ENCODE assay signal across 10 mouse cellular contexts in genomic region chr12:76556745-76557389, GRCm38 (mm10). TPM values are rescaled to one million over a fixed set of nuclear protein-coding genes. Genes with fewer than 3 reads are reported as not detected.
DNase-seq lines count a peak whose midpoint lies in the region; ATAC-seq and TF ChIP-seq lines count a peak whose summit lies in the region.
"Had no signal": no experiment of that assay in that cellular context is flagged by ENCODE, and none has a peak within 500 bp of the region (broad histone marks: within the 10 kb centered on the region; RNA-seq: fewer than 3 reads in every experiment).

No protein-coding gene starts in this region.

- no peak for ATAC-seq in heart, embryonic 14.5 days (ENCODE audit: insufficient number of reproducible peaks, insufficient read depth, low FRiP score, low read depth)
- no peak for ATAC-seq in midbrain, postnatal 0 days (ENCODE audit: low FRiP score)
- no peak for ATAC-seq in stomach, postnatal 0 days (ENCODE audit: low FRiP score, low TSS enrichment)
- no peak for ATAC-seq in CD4-positive, CD25-positive, alpha-beta regulatory T cell, adult 4 months

- DNase-seq in heart, postnatal 25 days (ENCODE audit: low spot score): no peak
- DNase-seq in midbrain, embryonic 10.5 days (ENCODE audit: low spot score): no peak
- no peak for DNase-seq in midbrain, postnatal 0 days (ENCODE audit: low spot score)
- peak; percentile 48 for DNase-seq in kidney, postnatal 14 days
- DNase-seq in stomach, postnatal 0 days (ENCODE audit: low spot score): no peak
- DNase-seq in layer of hippocampus, adult 2 months (ENCODE audit: low spot score in 2 of 2): no peak
- DNase-seq: thymus, adult 2 months had no signal

- H3K27ac ChIP-seq in heart, embryonic 14.5 days (replicated peaks in 1 of 2; ENCODE audit: control insufficient read depth in 1 of 2, insufficient read depth in 1 of 2, low read depth in 2 of 2, low read length in 2 of 2): peak overlapping the region in 1 of 2 experiments; percentile 35; a peak in 2 of 4 replicates
- H3K27ac ChIP-seq in midbrain, embryonic 10.5 days (replicated peaks): peak overlapping the region; percentile 5; the same call in 1 of the 2 replicates
- no peak overlapping the region for H3K27ac ChIP-seq in midbrain, postnatal 0 days (ENCODE audit: low read depth, low read length)
- peak overlapping the region; percentile 65; the same call in 1 of the 2 replicates for H3K27ac ChIP-seq in stomach, postnatal 0 days (replicated peaks)
- H3K27ac ChIP-seq in layer of hippocampus, adult 2 months: no peak overlapping the region

- WGBS in heart, embryonic 14.5 days: 22% methylated on average over 6 of the region's 6 CpGs
- WGBS in midbrain, embryonic 10.5 days: 13% methylated on average over 6 of the region's 6 CpGs
- 20% methylated on average over 6 of the region's 6 CpGs for WGBS in midbrain, postnatal 0 days
- WGBS in stomach, postnatal 0 days: 21% methylated on average over 6 of the region's 6 CpGs

- peak overlapping the region; percentile 34; the same call in 1 of the 2 replicates for H3K9ac ChIP-seq in heart, embryonic 14.5 days (ENCODE audit: low read length)
- no peak overlapping the region for H3K9ac ChIP-seq in midbrain, postnatal 0 days (replicated peaks; ENCODE audit: low read length, poor library complexity, severe bottlenecking)
- no peak overlapping the region for H3K9ac ChIP-seq in stomach, postnatal 0 days (ENCODE audit: low read length)

- no peaks in the 10 kb centered on the region for H3K9me3 ChIP-seq in heart, embryonic 14.5 days (ENCODE audit: control insufficient read depth, low read length)
- H3K9me3 ChIP-seq in midbrain, embryonic 10.5 days (replicated peaks): no peaks in the 10 kb centered on the region
- no peaks in the 10 kb centered on the region for H3K9me3 ChIP-seq in midbrain, postnatal 0 days (ENCODE audit: low read length)
- H3K9me3 ChIP-seq in stomach, postnatal 0 days (ENCODE audit: control insufficient read depth, low read length): no peaks in the 10 kb centered on the region

- H3K27me3 ChIP-seq in heart, embryonic 14.5 days (ENCODE audit: control insufficient read depth, insufficient read depth, low read length): no peaks in the 10 kb centered on the region
- H3K27me3 ChIP-seq in midbrain, embryonic 10.5 days (ENCODE audit: low read depth, poor library complexity, severe bottlenecking): no peaks in the 10 kb centered on the region
- H3K27me3 ChIP-seq in midbrain, postnatal 0 days (ENCODE audit: insufficient read depth, low read length): no peaks in the 10 kb centered on the region
- no peaks in the 10 kb centered on the region for H3K27me3 ChIP-seq in stomach, postnatal 0 days (ENCODE audit: control insufficient read depth, insufficient read depth, low read length)
- H3K27me3 ChIP-seq: CH12.LX had no signal

- H3K4me3 ChIP-seq in heart, embryonic 14.5 days (ENCODE audit: control insufficient read depth in 1 of 2, insufficient read depth in 1 of 2, low read depth in 1 of 2, low read length in 2 of 2): no peak overlapping the region
- H3K4me3 ChIP-seq in midbrain, embryonic 10.5 days: no peak overlapping the region
- no peak overlapping the region for H3K4me3 ChIP-seq in midbrain, postnatal 0 days (ENCODE audit: low read depth, low read length)
- H3K4me3 ChIP-seq in stomach, postnatal 0 days (ENCODE audit: low read depth, low read length): no peak overlapping the region
- no peak overlapping the region for H3K4me3 ChIP-seq in layer of hippocampus, adult 2 months

- no peak overlapping the region for H3K4me2 ChIP-seq in heart, embryonic 14.5 days (ENCODE audit: low read length)
- H3K4me2 ChIP-seq in midbrain, postnatal 0 days (ENCODE audit: low read depth, low read length, poor library complexity, severe bottlenecking): no peak overlapping the region
- no peak overlapping the region for H3K4me2 ChIP-seq in stomach, postnatal 0 days (replicated peaks; ENCODE audit: low read depth)

- no peak for TF ChIP-seq EP300 in stomach, postnatal 0 days (optimal IDR thresholded peaks at IDR 0.05)

- TF ChIP-seq CTCF in midbrain, postnatal 0 days (IDR thresholded peaks at IDR 0.05): no peak
- TF ChIP-seq CTCF in stomach, postnatal 0 days (IDR thresholded peaks at IDR 0.05; ENCODE audit: low read depth): no peak
- TF ChIP-seq CTCF in layer of hippocampus, adult 2 months (conservative IDR thresholded peaks at IDR 0.05): no peak

- peaks cover 33 to 56% of the 10 kb centered on the region in 2 experiments for H3K4me1 ChIP-seq in heart, embryonic 14.5 days (ENCODE audit: control insufficient read depth in 2 of 2, insufficient read depth in 2 of 2, low read length in 2 of 2)
- H3K4me1 ChIP-seq in midbrain, embryonic 10.5 days: peaks cover 18% of the 10 kb centered on the region
- H3K4me1 ChIP-seq in midbrain, postnatal 0 days (ENCODE audit: insufficient read depth, low read length): 0 out of 2 replicates have a peak, but pooled peaks cover 4% of the 10 kb centered on the region
- H3K4me1 ChIP-seq in stomach, postnatal 0 days (replicated peaks; ENCODE audit: control insufficient read depth, insufficient read depth): peaks cover 17% of the 10 kb centered on the region

- intact Hi-C loops in heart, postnatal 25 days (cut with DNase I): loop anchor here (2.0 kb wide), 1 partner anchor 28 kb away; no protein-coding TSS in a partner anchor

- H3K36me3 ChIP-seq in heart, embryonic 14.5 days (ENCODE audit: control insufficient read depth, insufficient read depth, low read length): peaks cover 24% of the 10 kb centered on the region
- H3K36me3 ChIP-seq in midbrain, embryonic 10.5 days: no peaks in the 10 kb centered on the region
- no peaks in the 10 kb centered on the region for H3K36me3 ChIP-seq in midbrain, postnatal 0 days (ENCODE audit: insufficient read depth, low read length)
- H3K36me3 ChIP-seq in stomach, postnatal 0 days (ENCODE audit: control insufficient read depth, insufficient read depth, low read length): peaks cover 7% of the 10 kb centered on the region; the same call in 1 of the 2 replicates

RNA-seq across cellular contexts. Expression of gene Plekhg3, which starts 26.2 kb away (rescaled TPM):
- polyA plus RNA-seq in heart, embryonic 14.5 days (2014; fragmentation: Nextera tagmentation; extraction: Ambion mirVana): 5.9 and 7.5 TPM in 2 replicates
- 10 to 100 TPM; 13.5 to 16.6 TPM for total RNA-seq in heart, postnatal 25 days (2021)
- polyA plus RNA-seq in midbrain, embryonic 10.5 days (2016; fragmentation: Nextera tagmentation; extraction: Ambion mirVana): 1.1 and 1.5 TPM in 2 replicates
- total RNA-seq in midbrain, postnatal 0 days (2014; rRNA removed): 6.2 and 8.4 TPM in 2 replicates
- polyA plus RNA-seq in midbrain, postnatal 0 days (2015; fragmentation: Nextera tagmentation; extraction: Ambion mirVana): 0.71 and 1.2 TPM in 2 replicates
- polyA plus RNA-seq in stomach, postnatal 0 days (2015; fragmentation: Nextera tagmentation; extraction: Ambion mirVana): 5.7 and 6.4 TPM in 2 replicates
- total RNA-seq in layer of hippocampus, adult 2 months (2021): 10 to 100 TPM; 22.9 to 24.4 TPM
- polyA plus RNA-seq in CD4-positive, CD25-positive, alpha-beta regulatory T cell, adult 4 months (2017; shearing (Covaris generic)): 1 to 10 TPM in 1 of 2 experiments, under 1 TPM in 1; 0.91 to 2.2 TPM

Comparison
In these comparisons a context has a peak if more than half of its experiments do, and no peak if none do; other contexts are left out.
1. H3K27ac ChIP-seq: peak in midbrain, embryonic 10.5 days (single experiment) and stomach, postnatal 0 days (single experiment); none in midbrain, postnatal 0 days (single experiment) and layer of hippocampus, adult 2 months (single experiment).